Mouse (Mus musculus) retina, adult 2 months (tissue): ENCODE measurements around the gene Ugt1a7c.
"Not testable (repeated sequence)": the region's sequence is repeated elsewhere in the genome, so short reads cannot be mapped to it uniquely, and the experiment has no call there.

ENCODE experiments used
- DNase-seq: peaks from one replicate; pipeline ENCODE4 v3.0.0-alpha.2; 2012; ENCODE audit warnings: low read depth, low spot score

Ugt1a7c gene

DNA sequence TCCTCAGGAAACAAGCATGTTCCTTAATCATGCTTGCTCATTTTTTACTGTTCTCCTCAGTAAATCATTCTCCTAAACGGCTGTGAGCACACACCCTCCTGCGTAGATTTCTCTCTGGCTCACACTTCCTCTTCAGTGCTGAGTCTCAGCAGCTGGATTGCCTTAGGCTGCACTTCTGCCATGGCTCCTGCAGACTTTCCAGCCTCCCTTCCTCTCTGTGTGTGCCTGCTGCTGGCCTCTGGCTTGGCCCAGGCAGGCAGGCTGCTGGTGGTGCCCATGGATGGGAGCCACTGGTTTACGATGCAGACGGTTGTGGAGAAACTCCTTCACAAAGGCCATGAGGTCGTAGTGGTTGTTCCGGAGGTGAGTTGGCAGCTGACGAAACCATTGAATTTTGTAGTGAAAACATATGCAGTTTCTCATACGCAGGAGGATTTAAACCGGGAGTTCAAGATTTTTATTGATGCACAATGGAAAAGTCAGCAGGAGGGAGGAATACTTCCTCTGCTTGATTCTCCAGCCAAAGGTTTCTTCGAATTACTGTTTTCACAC is at the start of gene Ugt1a7c:
TSS of gene Ugt1a7c (plus strand) at position 122 of the 552 bp plus-strand sequence.
- DNase-seq, result no peak

DNA sequence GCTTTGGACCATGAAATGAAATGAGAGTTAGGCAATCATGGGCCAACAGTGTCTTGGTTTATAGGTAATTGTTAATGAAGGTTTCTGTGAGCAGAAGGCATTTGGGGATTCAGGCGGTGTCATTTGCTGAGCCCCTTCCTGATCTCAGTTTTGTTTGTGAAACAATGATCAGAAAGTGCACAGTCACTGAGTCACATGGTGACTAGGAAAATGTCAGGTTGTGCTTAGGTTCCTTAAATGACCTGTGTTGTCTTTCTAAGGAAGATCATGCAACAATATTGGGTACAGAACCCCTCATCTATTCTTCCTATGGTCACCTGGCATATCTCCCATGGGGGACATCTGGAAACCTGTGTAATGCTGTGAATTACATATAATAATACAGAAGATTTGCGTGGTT is 47.5 kb upstream of the Ugt1a7c start:
- DNase-seq, result not testable (repeated sequence)

DNA sequence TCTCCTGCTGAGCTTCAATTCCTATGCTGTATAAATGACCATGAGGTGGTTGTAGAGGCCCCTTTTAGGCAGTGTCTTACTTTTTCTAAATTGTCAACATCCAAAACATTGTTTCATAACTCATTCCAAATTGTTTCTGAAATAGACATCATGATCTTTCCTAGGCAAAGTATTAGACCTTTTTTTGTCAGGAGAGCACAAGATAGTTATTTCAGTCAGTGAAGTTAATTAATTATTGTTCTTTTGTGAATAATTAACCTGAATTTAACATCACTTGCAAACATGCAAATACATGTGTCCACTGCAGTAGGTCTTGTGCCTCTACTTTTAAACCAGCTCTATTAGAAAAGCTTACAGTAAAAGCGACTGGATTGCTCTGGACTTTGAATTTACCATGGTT is 39.8 kb upstream of the Ugt1a7c start, which contains the start of gene Ugt1a10:
TSS of gene Ugt1a10 (plus strand) at position 301 of the 400 bp plus-strand sequence.
- DNase-seq, result no peak

DNA sequence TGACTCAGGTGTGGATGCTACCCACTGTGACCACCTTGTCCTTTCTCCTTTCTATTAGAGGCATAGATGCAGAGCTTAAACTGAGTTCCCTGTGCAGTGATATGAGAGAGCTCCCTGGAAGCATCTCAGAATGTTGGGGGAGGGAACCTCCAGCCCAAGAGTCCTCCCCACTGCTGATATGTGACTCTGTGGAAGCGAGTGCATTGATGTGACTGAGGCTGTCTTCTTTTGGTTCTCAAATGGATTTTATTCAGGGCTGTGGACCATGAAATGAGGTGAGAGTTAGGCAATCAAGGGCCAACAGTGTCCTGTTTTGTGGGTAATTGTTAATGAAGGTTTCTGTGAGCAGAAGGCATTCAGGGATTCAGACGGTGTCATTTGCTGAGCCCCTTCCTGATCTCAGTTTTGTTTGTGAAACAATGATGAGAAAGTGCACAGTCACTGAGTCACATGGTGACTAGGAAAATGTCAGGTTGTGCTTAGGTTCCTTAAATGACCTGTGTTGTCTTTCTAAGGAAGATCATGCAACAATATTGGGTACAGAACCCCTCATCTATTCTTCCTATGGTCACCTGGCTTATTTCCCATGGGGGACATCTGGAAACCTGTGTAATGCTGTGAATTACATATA is 28.3 kb upstream of the Ugt1a7c start:
- not testable (repeated sequence) for DNase-seq

DNA sequence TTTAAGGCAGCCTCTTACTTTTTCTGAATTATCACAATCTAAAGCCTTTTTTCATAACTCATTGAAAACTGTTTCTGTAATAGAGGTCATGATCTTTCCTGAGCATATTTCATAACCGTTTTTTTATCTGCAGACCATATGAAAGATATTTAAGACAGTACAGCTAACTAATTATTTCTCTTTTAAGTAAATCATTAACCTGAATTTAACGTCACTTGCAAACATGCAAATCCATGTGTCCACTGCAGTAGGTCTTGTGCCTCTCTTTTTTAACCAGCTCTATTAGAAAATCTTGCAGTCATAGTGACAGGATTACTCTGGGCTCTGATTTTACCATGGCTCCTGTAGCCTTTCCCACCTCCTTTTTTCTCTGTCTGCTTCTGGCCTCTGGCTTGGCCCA is 24.4 kb upstream of the Ugt1a7c start, which contains the start of gene Ugt1a9:
TSS of gene Ugt1a9 (plus strand) at position 306 of the 400 bp plus-strand sequence.
- no peak for DNase-seq

DNA sequence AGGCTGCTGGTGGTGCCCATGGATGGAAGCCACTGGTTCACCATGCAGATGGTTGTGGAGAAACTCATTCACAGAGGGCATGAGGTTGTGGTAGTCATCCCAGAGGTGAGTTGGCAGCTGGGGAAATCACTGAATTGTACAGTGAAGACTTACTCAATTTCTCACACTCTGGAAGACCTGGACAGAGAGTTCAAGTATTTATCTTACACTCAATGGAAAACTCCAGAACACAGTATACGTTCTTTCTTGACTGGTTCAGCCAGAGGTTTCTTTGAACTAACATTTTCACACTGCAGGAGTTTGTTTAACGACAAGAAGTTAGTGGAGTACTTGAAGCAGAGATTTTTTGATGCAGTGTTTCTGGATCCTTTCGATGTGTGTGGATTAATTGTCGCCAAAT is 24.0 kb upstream of the Ugt1a7c start:
- DNase-seq, result no peak

DNA sequence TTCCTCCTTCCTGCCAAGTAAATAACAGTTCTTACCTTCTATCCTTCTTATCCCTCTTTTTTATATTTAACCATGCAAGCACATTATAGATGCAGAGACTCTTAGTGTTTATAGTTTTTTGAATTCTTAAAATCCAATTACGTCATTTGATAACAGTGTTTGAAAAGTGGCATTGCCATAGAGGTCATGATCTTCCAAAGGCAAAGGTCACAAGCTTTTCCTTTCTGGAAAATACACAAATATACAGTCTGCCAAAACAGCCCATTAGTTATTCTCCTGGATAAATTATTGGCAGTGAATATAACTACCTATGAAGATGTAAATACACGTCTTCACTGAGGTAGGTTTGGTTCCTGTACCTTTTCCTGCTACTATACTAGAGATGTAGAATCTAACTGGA is 20.4 kb upstream of the Ugt1a7c start:
- DNase-seq, result no peak

DNA sequence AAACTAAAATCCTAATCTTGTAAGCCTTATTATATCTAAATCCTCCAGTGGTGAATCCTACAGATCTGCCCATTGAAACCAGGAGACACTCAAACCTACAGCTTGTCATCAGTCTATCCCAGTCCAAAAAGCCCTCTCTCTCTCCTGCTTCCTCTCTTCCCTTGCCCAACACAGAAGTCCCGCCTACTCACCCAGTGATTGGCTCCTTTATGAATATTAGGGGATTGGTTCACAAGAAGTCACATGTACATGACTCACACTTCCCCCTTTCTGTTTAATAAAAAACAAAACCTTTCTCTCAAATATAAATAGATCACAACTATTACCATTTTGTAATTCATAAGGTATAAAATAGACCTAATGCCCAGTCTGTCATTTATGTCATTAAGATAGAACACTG is 17.7 kb upstream of the Ugt1a7c start:
- DNase-seq, result no peak

DNA sequence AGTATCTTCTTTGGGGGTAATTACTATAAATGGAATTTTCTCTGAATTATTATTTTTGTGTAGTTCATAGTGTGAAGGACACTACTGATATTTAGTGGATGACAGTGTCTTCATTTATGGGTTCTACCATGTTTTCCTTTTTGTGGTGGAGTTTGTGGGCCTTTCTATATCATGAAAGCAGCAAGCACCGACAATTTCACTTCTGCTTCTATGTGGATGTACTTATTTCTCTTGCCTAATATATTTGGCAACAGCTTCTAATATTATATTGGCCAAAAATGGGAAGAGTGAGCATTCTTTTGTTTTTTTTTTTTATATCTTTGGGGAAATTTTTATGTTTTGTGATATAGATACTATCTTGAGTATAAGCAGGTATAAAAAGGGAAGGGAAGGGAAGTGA is 13.2 kb upstream of the Ugt1a7c start:
- DNase-seq, result no peak

DNA sequence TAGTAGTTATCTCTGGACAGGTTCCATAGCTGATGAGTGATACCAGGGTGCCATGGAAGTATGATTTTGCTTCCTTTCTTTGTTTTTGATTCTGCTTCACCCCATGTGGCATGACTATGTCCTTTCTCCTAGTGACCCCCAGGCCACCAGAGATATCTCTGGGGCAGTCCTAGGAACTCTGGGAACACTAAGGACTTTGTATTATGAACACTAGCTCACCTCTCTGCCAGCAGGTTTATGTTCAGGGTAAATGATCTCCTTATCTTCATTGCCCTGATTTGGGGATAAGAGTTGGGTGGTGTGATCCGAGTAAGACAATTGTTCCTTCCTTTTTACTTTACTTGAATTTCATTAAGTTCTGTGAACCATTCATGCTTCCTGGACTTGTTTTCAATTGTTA is 8.7 kb upstream of the Ugt1a7c start:
- no peak for DNase-seq

DNA sequence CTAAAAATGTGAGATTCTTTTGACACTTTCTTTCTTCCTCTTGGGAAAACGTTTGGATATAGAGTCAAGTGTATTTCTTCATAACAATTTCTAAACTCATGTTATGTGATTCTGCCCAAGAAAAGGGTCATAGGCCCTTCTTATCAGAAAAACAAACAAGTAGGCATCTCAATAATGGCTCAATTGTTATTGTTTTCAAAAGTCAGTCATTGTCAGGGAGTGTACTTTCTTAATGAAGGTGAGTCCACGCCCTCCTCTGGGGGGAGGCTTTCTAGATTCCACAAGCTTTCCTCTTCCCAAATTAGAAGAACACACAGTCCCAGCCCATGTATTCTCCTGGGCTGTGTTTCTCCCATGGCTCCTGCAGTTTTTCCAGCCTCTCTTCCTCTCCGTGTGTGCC is 7.3 kb upstream of the Ugt1a7c start, which contains the start of gene Ugt1a8:
TSS of gene Ugt1a8 (plus strand) at position 301 of the 400 bp plus-strand sequence.
- no peak for DNase-seq

DNA sequence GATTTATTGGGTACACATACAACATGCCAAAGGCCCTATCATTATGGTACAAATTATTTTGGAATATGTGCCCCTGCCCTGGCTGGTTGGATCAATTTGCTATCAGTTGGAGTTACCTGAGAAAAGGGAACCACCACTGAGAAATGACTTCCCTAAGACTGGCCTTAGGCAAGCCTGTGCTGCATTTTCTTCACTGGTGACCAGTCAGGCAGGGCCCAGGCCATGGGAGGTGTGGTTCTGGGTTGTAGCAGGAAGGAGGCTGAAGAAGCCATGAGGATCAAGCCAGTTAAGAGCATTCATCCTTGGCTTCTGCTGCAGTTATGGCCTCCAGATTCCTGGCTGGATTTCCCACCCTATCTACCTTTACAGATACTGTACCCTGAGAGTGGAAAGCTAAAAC is 2.5 kb upstream of the Ugt1a7c start:
- DNase-seq, result no peak

DNA sequence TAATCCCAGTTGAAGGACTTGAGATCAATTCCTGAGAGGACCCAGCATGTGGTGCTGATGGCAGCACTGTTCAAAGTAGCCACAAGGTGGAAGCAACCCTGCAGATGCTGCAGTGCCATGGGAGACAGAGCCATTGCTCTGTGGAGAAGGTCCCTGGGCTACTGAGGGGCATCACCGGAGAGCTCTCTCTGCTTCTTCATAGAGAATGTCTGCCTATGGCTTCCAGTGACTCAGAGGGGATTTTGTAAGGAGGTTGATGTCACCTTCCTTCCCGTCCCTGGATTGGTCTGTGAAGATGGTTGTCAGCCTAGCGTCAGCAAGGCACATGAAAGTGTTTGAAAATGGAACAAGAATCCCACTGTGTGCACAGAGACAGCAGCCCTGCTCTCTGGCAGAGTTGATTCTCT is 589 bp upstream of the Ugt1a7c start:
- DNase-seq, result not testable (repeated sequence)

DNA sequence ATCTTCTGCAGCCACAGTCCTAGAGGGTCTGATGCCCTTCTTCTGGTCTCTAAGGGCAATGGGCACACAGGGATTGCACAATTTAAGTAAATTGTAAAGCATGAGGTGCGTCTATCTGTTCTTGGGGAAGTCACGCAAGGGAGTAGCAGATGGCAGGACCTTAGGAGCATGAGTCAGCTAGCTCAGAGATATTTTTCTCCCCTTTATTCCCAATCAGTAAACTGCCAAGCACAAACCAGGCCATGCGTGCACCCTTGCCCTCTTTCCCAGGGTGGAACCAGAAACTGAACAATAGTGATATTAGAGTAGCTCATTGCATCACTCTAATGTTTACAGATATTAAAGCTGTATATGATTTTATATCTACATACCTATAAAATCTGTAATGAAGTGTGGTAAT is 3.7 kb downstream of the Ugt1a7c start:
- DNase-seq, result not testable (repeated sequence)

DNA sequence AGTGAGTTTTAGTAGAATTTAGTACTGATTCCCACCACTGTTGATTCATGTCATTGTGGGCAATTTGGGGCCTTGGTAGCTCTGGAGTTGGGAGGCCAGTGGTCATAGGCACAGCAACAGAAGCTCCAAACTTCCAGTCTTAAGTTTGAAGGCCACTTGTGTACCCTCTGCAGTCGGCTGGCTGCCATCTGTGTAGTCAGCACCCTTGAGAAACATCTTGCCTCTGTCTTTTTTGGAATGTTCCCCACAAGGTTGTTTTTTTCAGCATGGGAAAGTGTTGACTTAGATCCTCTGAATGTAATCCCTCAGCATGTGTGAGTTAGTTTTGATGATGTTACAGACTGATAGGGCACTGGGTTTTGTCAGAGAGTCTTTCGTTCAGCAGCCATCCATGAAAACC is 4.8 kb downstream of the Ugt1a7c start:
- not testable (repeated sequence) for DNase-seq

DNA sequence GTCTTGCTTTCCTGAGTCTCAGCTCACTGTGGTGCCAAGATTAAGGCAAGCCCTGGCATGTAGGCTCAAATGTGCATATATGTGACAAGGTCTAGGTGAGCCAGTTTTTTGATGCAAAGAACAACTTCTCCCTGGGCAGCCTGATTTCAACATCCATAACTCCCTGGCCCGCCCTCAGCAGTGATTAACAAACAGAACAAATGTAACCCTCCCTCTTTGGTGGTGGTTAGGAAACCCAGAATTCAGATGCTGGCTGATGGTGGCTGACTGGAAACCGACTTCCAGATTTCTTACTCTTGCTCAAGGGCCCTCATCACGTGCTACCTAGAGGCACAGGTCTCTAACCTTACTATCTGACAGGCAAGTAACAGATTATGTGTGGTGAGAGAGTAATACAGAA is 8.2 kb downstream of the Ugt1a7c start, which contains the start of gene Ugt1a6b:
TSS of gene Ugt1a6b (plus strand) at position 234 of the 400 bp plus-strand sequence.
- DNase-seq, result not testable (repeated sequence)

DNA sequence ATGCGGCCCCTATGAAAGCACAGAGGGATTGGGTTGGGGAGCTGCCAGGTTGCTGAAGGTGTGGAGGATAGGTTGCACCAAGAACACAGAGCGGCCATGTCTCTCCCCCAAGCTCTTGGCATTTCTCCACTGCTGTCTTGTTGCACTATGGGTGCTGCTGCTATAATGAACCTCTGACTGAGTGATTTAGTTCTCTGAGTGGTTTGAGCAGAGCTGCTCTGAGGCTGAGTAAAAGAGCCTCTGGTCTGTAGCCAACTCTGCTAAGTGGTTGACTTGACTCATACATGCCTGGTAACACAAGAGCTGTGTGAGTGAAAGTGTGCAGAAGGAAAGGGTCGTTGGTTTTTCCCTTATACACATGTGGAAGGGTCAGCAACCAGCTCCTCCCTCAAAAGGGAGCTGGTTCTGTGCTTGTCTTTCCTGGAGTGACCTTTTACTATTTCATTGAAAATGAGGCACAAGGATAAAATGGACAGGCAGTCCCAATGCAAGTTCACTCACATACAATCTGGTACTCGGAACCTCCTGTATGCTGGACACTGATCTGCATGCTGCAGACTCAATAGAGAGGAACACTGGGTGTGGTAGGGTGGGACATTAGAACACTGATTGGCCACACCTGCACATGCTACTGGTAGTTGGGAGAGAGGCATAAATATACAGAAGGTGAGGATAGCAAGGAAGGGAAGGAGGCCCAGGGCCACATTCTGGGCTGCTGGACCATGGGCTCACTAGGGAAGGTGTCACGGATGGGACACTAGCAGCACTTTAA is 9.0 kb downstream of the Ugt1a7c start:
- DNase-seq, result not testable (repeated sequence)

DNA sequence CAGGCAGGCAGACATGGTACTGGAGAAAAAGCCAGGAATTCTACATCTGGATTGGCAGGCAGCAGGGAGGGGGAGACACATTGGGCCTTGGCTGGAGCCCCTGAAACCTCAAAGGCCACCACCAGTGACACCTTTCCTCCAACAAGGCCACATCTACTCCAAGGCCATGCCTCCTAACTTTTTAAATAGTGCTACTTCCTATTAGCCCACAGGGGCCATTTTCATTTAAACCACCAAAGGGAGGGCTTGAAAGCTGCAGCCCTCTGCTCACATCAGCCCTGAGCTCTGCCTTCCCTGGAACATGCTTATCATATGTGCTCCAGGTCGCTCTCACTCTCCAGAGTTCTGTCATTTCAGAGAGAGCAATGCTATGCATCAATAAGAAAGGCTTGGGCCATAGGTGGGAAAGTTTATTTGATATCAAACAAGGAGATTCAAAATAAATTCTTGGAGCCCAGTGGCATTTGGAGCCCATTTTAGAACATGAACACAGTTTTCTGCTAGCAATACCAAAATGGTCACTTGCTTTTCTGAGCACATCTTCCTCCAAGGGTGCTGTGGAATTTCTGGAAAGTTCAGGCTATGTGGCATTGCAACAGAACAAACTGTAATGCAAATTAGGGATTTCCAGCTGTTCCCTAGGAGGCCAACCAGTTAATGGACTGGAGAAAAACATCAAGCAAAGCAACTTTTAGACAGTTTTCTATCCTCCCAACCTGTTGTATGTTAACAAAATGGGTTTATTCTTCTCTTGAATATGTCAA is 10.0 kb downstream of the Ugt1a7c start:
- no peak for DNase-seq

DNA sequence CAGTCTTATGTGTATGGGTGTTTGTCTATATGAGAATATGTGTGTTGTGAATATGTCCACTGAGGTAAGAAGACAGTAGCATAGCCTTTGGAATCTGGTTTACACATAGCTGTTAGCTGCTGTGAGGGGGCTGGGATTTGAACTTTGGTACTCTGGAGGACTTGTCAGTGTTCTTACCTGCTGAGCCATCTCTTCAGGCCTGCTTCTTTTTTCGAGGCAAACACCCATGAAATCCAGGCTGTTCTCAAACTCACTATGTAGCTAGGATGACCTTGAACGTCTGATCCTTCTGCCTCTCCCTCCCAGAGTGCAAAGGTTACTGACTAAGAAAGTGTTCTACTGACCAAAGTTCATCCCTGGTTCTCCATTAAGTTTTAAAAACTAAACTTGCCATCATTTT is 10.8 kb downstream of the Ugt1a7c start:
- DNase-seq, result no peak

DNA sequence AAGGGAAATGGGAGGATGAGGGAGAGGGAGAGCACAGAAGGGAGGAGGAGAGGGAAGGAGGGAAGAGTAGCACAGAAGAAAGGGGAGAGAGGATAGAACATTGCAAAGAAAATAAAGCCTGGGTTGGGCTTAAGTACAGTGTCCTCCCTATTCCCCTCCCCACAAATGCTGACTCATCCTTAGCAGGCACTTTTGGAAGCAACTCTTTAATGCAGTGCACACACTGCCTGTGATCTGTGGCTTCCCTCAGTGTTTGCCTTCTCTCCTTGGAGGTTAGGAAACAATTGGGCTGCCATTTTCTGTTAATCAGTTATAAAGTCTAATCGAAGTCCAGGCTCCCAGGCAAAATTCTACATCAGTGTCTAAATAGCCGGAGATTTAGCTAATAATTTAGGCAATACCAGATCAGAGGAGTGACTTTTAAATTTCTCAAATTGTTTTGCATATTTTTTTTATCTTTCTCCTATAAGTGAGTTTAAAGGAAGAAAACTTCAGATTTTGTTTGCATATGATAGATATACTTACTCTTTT is 14.2 kb downstream of the Ugt1a7c start:
- not testable (repeated sequence) for DNase-seq

DNA sequence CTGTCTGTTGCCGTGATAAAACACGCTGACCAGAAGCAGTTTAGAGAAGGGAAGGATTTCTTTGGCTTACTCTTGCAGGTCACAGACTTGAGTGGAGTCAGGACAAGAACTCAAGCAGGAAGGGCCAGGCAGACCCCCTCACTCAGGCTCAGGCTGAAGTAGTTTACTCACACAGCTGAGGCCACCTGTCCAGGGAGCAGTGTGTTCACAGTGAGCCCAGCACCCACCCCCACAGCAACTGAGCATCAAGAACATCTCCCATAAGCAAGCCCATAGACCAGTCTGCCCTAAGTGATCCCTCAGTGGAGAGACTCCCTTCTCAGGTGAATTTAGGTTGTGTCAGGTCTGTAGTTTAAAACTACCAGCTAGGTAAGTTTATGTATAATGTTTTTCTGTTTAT is 14.7 kb downstream of the Ugt1a7c start:
- not testable (repeated sequence) for DNase-seq
